In the genomic region with DNA sequence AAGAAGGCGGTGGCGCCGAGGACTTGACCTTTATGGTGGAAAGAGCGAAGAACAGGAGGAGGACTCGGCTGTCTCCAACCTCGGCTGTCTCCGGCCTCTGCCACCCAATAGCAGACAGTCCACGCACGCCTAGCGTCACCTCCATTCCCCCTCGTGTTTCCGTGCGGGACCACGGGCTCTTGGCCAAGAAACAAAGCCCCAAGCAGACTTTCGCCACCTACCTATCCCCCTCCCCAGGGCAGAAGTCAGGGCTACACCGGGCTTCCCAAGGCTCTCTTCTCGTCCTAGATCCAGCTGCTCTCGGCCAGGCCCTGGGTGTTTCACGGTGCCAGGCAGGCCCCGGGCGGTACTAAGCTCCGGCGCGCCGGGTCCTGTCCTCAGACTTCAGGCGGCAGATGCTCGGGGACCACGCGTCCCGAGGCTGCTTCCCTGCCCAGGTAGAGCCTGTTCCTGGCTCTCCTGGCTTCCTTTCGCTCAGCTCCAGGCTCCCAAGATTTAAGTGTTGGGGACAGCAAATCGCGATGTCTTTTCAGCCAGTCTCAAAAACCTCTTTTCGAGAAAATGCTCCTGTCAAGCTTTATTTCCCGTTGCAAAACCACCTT, we compare ENCODE assay signal across 15 mouse cellular contexts. TPM values are rescaled to one million over a fixed set of nuclear protein-coding genes. Genes with fewer than 3 reads are reported as not detected.
DNase-seq lines count a peak whose midpoint lies in the region; ATAC-seq lines count a peak whose summit lies in the region.
"Had no signal": no experiment of that assay in that cellular context is flagged by ENCODE, and none has a peak within 500 bp of the region (broad histone marks: within the 10 kb centered on the region; RNA-seq: fewer than 3 reads in every experiment).

No protein-coding gene starts in this region.

- peak; percentile 11; the same call in 1 of the 2 replicates for ATAC-seq in kidney, embryonic 14.5 days (ENCODE audit: low FRiP score, low TSS enrichment)
- peak; percentile 17 for ATAC-seq in CD4-positive, CD25-positive, alpha-beta regulatory T cell, adult 4 months
- ATAC-seq in activated CD4-positive, CD25-positive, alpha-beta regulatory T cell, adult 4 months: peak; percentile 14
- ATAC-seq in limb, embryonic 15.5 days (ENCODE audit: insufficient number of reproducible peaks, low FRiP score, low TSS enrichment, low read depth): 0 out of 2 replicates have a peak, but pooled peaks have one; percentile 7
- ATAC-seq: hindbrain, embryonic 16.5 days had no signal

- no peaks in the 10 kb centered on the region for H3K36me3 ChIP-seq in kidney, embryonic 14.5 days (ENCODE audit: control insufficient read depth, insufficient read depth, low read length)
- H3K36me3 ChIP-seq in limb, embryonic 15.5 days: no peaks in the 10 kb centered on the region

- H3K4me3 ChIP-seq in kidney, embryonic 14.5 days (ENCODE audit: low read length): peak overlapping the region; percentile 33
- H3K4me3 ChIP-seq in limb, embryonic 15.5 days: peak overlapping the region; percentile 39
- H3K4me3 ChIP-seq: left cerebral cortex, adult 2 months had no signal

- WGBS in kidney, embryonic 14.5 days: 6% methylated on average over 35 of the region's 35 CpGs
- WGBS in limb, embryonic 15.5 days: 5% methylated on average over 35 of the region's 35 CpGs

- H3K9ac ChIP-seq in kidney, embryonic 14.5 days (ENCODE audit: low read depth, low read length): peak overlapping the region; percentile 28; the same call in 1 of the 2 replicates
- H3K9ac ChIP-seq in limb, embryonic 15.5 days: peak overlapping the region; percentile 55

- no peak for DNase-seq in kidney, adult 8-10 months
- DNase-seq in left cerebral cortex, postnatal 36 days (ENCODE audit: low spot score in 2 of 2): no peak
- DNase-seq in cerebellum, adult 8-10 months: no peak
- no peak for DNase-seq in gastrocnemius, adult 18-20 months (ENCODE audit: low spot score)
- DNase-seq: cerebellum, adult 9-10 months; lung, postnatal 10 days had no signal

- H3K9me3 ChIP-seq in kidney, embryonic 14.5 days (ENCODE audit: control insufficient read depth, low read length): no peaks in the 10 kb centered on the region
- H3K9me3 ChIP-seq in limb, embryonic 15.5 days: no peaks in the 10 kb centered on the region

- H3K4me1 ChIP-seq in kidney, embryonic 14.5 days (ENCODE audit: control insufficient read depth, insufficient read depth, low read length): peaks cover 32% of the 10 kb centered on the region
- H3K4me1 ChIP-seq in limb, embryonic 15.5 days: peaks cover 15% of the 10 kb centered on the region

- intact Hi-C loops in left cerebral cortex, postnatal 36 days (cut with DNase I): no loop called here

- no peak overlapping the region for H3K27ac ChIP-seq in kidney, embryonic 14.5 days (ENCODE audit: low read depth, low read length)
- H3K27ac ChIP-seq in limb, embryonic 15.5 days: peak overlapping the region; percentile 90
- H3K27ac ChIP-seq: left cerebral cortex, adult 2 months had no signal

- H3K4me2 ChIP-seq in kidney, embryonic 14.5 days (replicated peaks; ENCODE audit: low read depth, low read length): peak overlapping the region; percentile 41
- H3K4me2 ChIP-seq in limb, embryonic 15.5 days: peak overlapping the region; percentile 56

- H3K27me3 ChIP-seq in kidney, embryonic 14.5 days (ENCODE audit: control insufficient read depth, insufficient read depth, low read length): peaks cover 51% of the 10 kb centered on the region
- H3K27me3 ChIP-seq in limb, embryonic 15.5 days: peaks cover 14% of the 10 kb centered on the region

RNA-seq across cellular contexts. Expression of gene Hoxa11, which starts 7.3 kb away (rescaled TPM):
- 27.6 and 35.6 TPM in 2 replicates for polyA plus RNA-seq in kidney, embryonic 14.5 days (2014; fragmentation: Nextera tagmentation; extraction: Ambion mirVana)
- polyA plus RNA-seq in CD4-positive, CD25-positive, alpha-beta regulatory T cell, adult 4 months (2017; shearing (Covaris generic)): not detected
- not detected for polyA plus RNA-seq in activated CD4-positive, CD25-positive, alpha-beta regulatory T cell, adult 4 months (2017; shearing (Covaris generic))
- polyA plus RNA-seq in limb, embryonic 15.5 days (2015; fragmentation: Nextera tagmentation; extraction: Ambion mirVana): 23.3 and 33.4 TPM in 2 replicates
- total RNA-seq in left cerebral cortex, postnatal 36 days (2021): not detected
- total RNA-seq in gastrocnemius, adult 18-20 months (2021): 1 to 10 TPM; 2.1 to 2.9 TPM
- total RNA-seq: adrenal gland, adult 18-20 months; left cerebral cortex, adult 2 months; neutrophil, adult 5-6 weeks had no signal
- polyA plus RNA-seq: hindbrain, embryonic 16.5 days; thymus, postnatal 0 days had no signal

RNA-seq across cellular contexts. Expression of gene Hoxa13, which starts 7.8 kb away (rescaled TPM):
- polyA plus RNA-seq in kidney, embryonic 14.5 days (2014; fragmentation: Nextera tagmentation; extraction: Ambion mirVana): not detected in 2 replicates
- polyA plus RNA-seq in CD4-positive, CD25-positive, alpha-beta regulatory T cell, adult 4 months (2017; shearing (Covaris generic)): not detected
- not detected for polyA plus RNA-seq in activated CD4-positive, CD25-positive, alpha-beta regulatory T cell, adult 4 months (2017; shearing (Covaris generic))
- polyA plus RNA-seq in limb, embryonic 15.5 days (2015; fragmentation: Nextera tagmentation; extraction: Ambion mirVana): 11.0 and 17.4 TPM in 2 replicates
- not detected for total RNA-seq in left cerebral cortex, postnatal 36 days (2021)
- 1 to 10 TPM; 3.7 to 6.0 TPM for total RNA-seq in gastrocnemius, adult 18-20 months (2021)
- total RNA-seq: adrenal gland, adult 18-20 months; left cerebral cortex, adult 2 months; neutrophil, adult 5-6 weeks had no signal
- polyA plus RNA-seq: hindbrain, embryonic 16.5 days; thymus, postnatal 0 days had no signal

RNA-seq across cellular contexts. Expression of gene Hoxa10, which starts 12.2 kb away (rescaled TPM):
- 177 and 186 TPM in 2 replicates for polyA plus RNA-seq in kidney, embryonic 14.5 days (2014; fragmentation: Nextera tagmentation; extraction: Ambion mirVana)
- polyA plus RNA-seq in CD4-positive, CD25-positive, alpha-beta regulatory T cell, adult 4 months (2017; shearing (Covaris generic)): not detected
- not detected for polyA plus RNA-seq in activated CD4-positive, CD25-positive, alpha-beta regulatory T cell, adult 4 months (2017; shearing (Covaris generic))
- polyA plus RNA-seq in limb, embryonic 15.5 days (2015; fragmentation: Nextera tagmentation; extraction: Ambion mirVana): 86.8 and 108 TPM in 2 replicates
- not detected for total RNA-seq in left cerebral cortex, postnatal 36 days (2021)
- 10 to 100 TPM; 13.7 to 15.0 TPM for total RNA-seq in gastrocnemius, adult 18-20 months (2021)
- total RNA-seq: left cerebral cortex, adult 2 months; neutrophil, adult 5-6 weeks had no signal
- polyA plus RNA-seq: hindbrain, embryonic 16.5 days had no signal

RNA-seq across cellular contexts. Expression of gene Hoxa9, which starts 22.0 kb away (rescaled TPM):
- polyA plus RNA-seq in kidney, embryonic 14.5 days (2014; fragmentation: Nextera tagmentation; extraction: Ambion mirVana): 58.1 and 67.8 TPM in 2 replicates
- under 1 TPM in 1 of 2 experiments, not detected in 1; 0.17 TPM for polyA plus RNA-seq in CD4-positive, CD25-positive, alpha-beta regulatory T cell, adult 4 months (2017; shearing (Covaris generic))
- under 1 TPM in 1 of 2 experiments, not detected in 1; 0.11 TPM for polyA plus RNA-seq in activated CD4-positive, CD25-positive, alpha-beta regulatory T cell, adult 4 months (2017; shearing (Covaris generic))
- 30.8 and 34.0 TPM in 2 replicates for polyA plus RNA-seq in limb, embryonic 15.5 days (2015; fragmentation: Nextera tagmentation; extraction: Ambion mirVana)
- not detected for total RNA-seq in left cerebral cortex, postnatal 36 days (2021)
- 1 to 10 TPM; 7.2 to 7.4 TPM for total RNA-seq in gastrocnemius, adult 18-20 months (2021)
- total RNA-seq: left cerebral cortex, adult 2 months; neutrophil, adult 5-6 weeks had no signal

RNA-seq across cellular contexts. Expression of gene Hoxa7, which starts 31.2 kb away (rescaled TPM):
- polyA plus RNA-seq in kidney, embryonic 14.5 days (2014; fragmentation: Nextera tagmentation; extraction: Ambion mirVana): 19.1 and 19.6 TPM in 2 replicates
- polyA plus RNA-seq in CD4-positive, CD25-positive, alpha-beta regulatory T cell, adult 4 months (2017; shearing (Covaris generic)): not detected
- polyA plus RNA-seq in activated CD4-positive, CD25-positive, alpha-beta regulatory T cell, adult 4 months (2017; shearing (Covaris generic)): not detected
- 12.0 and 12.9 TPM in 2 replicates for polyA plus RNA-seq in limb, embryonic 15.5 days (2015; fragmentation: Nextera tagmentation; extraction: Ambion mirVana)
- not detected for total RNA-seq in left cerebral cortex, postnatal 36 days (2021)
- 1 to 10 TPM; 4.7 to 5.0 TPM for total RNA-seq in gastrocnemius, adult 18-20 months (2021)
- total RNA-seq: left cerebral cortex, adult 2 months; neutrophil, adult 5-6 weeks had no signal

Comparison
In these comparisons a context has a peak if more than half of its experiments do, and no peak if none do; other contexts are left out.
1. RNA of gene Hoxa11, which starts 7.3 kb away (polyA plus RNA-seq): 27.6 to 35.6 TPM in kidney, embryonic 14.5 days and 23.3 to 33.4 TPM in limb, embryonic 15.5 days; not detected in CD4-positive, CD25-positive, alpha-beta regulatory T cell, adult 4 months and not detected in activated CD4-positive, CD25-positive, alpha-beta regulatory T cell, adult 4 months; every median in the first group is over 10 times any median in the second.
2. RNA of gene Hoxa13, which starts 7.8 kb away (polyA plus RNA-seq): 11.0 to 17.4 TPM in limb, embryonic 15.5 days; not detected in kidney, embryonic 14.5 days, not detected in CD4-positive, CD25-positive, alpha-beta regulatory T cell, adult 4 months and not detected in activated CD4-positive, CD25-positive, alpha-beta regulatory T cell, adult 4 months; every median in the first group is over 10 times any median in the second.
3. RNA of gene Hoxa10, which starts 12.2 kb away (polyA plus RNA-seq): 177 to 186 TPM in kidney, embryonic 14.5 days and 86.8 to 108 TPM in limb, embryonic 15.5 days; not detected in CD4-positive, CD25-positive, alpha-beta regulatory T cell, adult 4 months and not detected in activated CD4-positive, CD25-positive, alpha-beta regulatory T cell, adult 4 months; every median in the first group is over 10 times any median in the second.
4. Peak in every context shown above with its lines, with median percentiles within 50 percentile points of each other: ATAC-seq.